Mouse (Mus musculus) layer of hippocampus, adult 8-10 months (tissue): ENCODE results near the gene Acox3. TPM values are rescaled to one million over a fixed set of nuclear protein-coding genes. Genes with fewer than 3 reads are reported as not detected.
A peak's percentile ranks its signal among the peaks of the same experiment; 100 is the strongest.

ENCODE experiments used
- DNase-seq, 2 experiments: peaks; one replicate each; pipeline ENCODE4 v3.0.0; 2022; ENCODE audit warnings: low spot score in 2 of 2
- total RNA-seq, 4 experiments: library from RNA; stranded (reverse); gene quantifications; 2 replicates each; pipeline ENCODE4 v1.2.4; 2022

The Acox3 gene
- total RNA-seq: 10 to 100 TPM; 29.6 to 50.2 (median 41.7) TPM

- peak; percentile 96 to 97 for DNase-seq
Measured at GRCm38 (mm10) chr5:35582445-35583220, at the start of gene Acox3. TSS of gene Acox3 (plus strand) at chr5:35583040.

DNA sequence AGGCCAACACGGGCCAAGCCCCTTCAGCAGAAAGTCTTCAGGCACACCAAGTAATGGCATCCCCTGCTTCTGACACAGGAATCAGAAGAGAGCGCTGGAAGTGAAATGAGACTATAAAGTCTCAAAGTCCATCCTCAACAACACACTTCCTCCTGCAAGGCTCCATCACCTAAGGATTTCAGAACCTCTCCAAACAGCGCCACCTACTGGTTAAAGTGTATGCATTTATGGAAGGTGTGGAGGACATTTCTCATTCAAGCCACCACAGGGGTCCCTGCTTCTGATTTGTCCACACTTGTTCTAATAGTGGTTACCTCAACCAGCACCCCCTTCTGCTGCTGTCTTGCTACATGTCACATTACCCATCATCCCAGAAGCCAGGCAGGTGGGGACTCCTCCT lies 46.6 kb upstream of the Acox3 start:
- DNase-seq: no peak

GRCm38 (mm10) chr5:35537474-35537873 lies 45.4 kb upstream of the Acox3 start:
- DNase-seq: no peak

- DNase-seq: no peak
Measured at GRCm38 (mm10) chr5:35538022-35538421, 44.8 kb upstream of the Acox3 start.

DNA sequence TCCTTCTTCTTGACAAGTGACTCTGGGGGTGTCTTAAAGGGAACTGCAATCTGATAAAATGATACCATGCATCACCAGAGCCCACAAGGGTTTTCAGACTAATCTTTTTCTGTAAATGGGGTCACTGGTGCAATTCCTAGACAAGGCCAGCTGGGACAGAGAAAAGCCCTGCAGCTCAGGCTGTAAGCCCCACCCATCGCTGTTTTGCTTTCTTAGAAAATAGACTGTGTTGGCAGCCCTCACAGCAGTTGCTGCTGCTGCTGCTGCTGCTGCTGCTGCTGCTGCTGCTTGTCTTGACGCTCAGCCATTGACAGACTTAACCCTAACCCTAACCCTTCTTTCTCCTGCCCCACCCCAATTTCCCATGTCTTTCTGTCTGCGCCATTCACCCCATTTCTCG lies 43.3 kb upstream of the Acox3 start:
- no peak for DNase-seq

DNA sequence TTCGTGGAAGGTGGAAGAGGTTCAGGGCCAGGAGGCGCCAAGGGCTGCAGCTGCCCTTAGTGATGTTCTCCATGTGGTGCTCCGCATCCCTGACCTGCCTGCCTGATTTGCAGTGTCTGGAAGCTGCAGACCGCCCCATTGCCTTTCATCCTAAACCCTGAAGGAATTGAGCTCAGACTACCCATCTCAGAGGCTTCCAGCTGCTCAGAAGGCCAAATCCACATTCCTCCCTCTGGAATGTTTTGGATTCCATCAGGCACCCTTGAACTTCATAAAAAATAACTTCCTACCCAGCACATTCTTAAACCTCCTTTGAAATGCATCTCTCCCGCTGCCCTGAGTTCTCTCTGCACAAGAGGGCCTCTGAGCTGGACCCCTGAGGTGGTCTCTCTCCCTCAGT lies 42.3 kb upstream of the Acox3 start:
- no peak for DNase-seq

DNA sequence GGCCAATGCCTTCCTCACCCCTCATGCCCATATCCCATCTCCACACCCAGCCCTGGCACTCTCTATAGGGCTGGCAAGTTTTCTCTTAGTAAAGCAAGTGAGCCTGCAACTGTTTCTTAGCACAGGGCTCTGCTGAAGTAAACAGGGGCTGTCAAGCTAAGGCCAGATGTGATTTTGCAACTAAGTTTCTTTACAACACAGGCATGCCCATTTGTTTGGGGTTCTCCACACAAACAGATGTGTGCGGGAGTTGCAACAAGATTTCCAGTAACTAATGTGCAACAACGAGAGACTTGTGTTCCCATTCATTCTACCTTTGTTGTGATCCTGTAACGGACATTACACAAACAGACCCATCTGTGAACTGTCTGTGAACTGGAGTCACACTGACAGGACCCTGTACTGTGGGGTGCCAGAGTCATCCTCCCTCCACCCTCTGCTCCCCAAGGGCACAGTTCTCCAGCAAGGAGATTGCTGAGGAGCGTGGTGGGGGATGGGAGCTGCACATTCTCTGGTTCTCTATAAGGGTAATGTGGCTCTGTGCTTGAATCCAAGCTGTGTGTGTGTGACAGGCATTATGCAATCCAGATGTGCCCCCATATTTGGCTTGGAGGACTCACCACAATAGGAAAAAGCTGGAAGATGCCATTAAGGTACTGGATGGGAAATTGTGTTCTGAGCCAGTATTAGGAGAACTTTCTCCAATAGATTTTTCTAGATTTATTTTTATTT lies 41.6 kb upstream of the Acox3 start:
- DNase-seq: no peak

GRCm38 (mm10) chr5:35546127-35546526 lies 36.7 kb upstream of the Acox3 start:
- DNase-seq: no peak

DNA sequence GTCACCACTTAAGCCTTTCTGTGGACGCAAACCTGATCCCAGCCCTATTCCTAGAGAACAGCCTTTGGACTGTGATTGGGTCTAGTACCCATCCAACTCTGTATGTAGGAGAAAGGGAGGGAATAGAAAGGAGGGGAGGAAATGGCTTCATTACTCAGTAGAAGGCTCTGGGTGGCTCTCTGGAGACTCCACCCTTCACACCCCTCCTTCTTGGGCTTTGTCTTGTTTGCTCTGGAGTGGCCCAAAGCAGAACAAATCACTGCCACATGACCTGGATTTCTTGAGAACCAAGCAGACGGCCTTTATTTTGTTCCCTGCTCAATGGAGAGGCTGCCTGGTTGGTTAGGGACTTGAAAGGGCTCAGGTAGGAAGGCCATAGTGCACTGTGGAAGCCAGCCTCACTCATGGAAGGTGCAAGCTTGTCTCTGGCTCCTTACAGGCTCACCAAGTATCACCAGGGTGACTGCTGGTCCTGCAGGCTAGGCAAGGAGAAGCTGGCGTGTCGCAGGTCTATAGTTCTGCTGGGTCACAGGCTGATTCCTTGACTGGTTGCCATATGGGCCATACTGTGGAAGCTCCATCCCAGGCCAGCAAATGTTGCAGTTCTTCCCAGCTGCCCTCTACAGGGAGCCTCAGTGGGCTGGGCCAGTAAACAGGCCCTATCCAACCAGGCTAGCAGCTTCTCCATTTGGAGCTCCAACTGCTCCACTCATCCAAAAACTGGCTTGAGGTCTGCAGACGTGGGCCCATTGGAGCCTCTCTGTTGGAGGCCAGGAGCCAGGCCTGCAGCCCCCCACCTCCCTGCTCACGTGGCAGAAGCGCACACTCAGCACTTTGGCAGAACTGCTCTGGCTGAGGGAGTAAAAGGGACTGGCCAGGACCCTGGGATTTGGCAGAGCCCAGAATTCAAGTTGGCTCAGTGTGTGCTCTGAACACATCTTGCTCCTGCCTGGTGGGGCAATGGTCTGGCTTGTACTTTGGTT lies 30.7 kb upstream of the Acox3 start:
- DNase-seq: no peak

DNA sequence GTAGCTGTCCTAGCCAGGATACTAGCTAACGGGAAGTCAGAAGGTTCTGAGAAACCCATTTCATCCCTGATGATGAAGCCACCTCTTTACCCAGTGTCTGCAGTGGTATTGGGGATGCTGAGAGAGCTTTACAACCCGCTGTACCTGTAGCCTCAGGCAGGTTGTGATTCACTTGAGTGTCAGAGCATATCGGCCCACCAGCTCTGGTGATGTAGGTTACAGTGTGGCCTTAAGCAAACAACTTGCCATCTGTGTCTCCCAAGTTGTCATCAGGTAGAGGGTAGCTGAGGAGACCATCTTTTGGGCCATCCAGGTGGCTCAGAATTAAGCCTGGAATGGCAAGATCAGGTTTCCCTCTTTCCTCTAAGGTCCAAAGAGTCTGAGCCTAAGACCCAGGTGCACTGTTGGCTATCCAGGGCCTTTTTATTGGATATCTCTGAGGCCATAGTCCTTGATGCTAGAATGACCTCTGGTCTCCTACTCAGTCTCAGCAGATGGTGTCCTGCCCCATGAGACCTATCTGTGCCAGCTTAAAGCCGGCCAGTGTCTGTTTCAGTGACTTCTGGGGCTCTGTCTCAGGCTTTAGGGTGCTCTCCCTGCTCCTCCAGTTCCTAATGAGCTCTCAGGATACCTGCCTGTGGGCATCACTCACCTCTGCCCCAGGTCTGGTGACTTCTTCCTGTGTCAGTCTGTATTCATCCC lies 29.9 kb upstream of the Acox3 start:
- no peak for DNase-seq

GRCm38 (mm10) chr5:35556393-35556792 lies 26.4 kb upstream of the Acox3 start:
- no peak for DNase-seq

- DNase-seq: no peak
Measured at GRCm38 (mm10) chr5:35557946-35558621, 24.8 kb upstream of the Acox3 start.

DNA sequence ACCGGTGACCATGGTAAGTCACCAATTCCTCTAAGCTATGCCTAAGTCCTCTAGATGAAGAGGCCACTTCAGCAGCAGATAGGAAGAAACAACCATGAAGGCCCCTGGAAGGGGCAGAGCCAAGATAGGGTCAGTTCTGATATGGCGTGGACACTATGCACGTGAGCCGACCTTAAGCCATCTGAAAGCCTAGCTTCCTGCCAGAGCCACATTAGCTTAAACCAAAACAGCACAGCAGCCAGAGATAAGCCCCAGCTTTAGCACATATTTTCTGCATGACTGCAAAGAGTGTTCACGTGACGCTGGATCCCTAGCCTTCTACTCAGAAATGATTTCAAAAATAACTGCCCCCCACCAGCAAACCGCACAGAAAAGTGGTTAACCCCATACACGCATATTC lies 23.4 kb upstream of the Acox3 start:
- DNase-seq: no peak

DNA sequence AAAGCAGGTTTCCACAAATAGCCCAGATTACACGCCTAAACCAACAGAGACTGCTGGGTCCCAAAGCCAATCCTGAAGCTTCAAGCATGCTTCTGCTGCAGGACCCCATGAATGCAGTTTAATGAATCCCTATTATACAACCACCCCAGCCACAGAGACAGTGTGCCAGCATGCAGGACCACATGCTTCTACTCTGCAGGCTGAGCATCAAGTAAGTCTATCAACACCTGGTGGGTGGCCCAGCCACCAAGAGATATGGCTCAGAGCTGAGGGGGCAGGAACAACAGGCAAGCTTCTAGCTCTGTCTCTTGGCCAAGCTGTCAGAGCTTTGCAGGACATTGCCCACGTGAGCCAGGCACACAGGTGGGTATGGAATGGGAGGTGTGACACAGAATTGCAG lies 20.2 kb upstream of the Acox3 start:
- no peak for DNase-seq

DNA sequence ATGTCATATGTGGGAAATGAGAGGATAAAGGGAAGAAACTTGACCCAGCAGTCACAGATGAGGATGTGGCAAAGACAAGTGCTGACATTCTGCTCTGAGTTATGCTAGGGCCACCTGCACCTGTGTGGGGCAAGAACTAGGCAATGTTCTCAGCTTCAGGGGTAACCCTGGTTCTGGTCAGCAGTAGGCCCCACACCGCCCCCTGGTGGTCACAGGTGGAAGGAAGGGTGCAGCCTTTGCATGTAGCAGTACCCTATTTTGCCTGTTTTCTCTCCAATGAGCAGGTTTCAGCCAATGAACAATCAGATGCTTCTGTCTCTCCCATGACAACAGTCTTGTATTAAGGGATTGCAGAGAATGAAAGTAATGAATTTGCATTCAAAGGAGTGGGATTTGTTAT lies 19.4 kb upstream of the Acox3 start:
- DNase-seq: peak in 1 of 2 experiments; percentile 73

- no peak for DNase-seq
Measured at GRCm38 (mm10) chr5:35565217-35565616, 17.6 kb upstream of the Acox3 start.

- DNase-seq: no peak
Measured at GRCm38 (mm10) chr5:35566632-35567031, 16.2 kb upstream of the Acox3 start.

DNA sequence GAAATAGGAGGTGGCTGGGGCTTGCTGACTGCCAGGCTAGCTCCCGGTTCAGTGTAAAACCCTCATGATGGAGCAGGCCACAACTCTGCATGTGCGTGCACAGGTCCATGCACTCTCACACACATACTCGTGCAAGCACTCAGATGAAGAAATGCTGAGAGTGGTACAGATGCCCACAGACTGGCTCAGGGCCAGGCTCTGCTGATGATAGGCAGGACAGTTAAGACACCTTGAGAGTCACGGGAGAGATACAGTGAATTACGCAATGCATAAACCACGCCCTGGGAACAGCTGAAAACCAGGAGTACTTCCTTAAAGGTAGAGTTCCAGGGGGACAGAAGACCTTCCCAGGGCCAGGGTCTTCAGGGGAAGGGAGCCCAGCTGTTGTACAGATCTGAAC lies 11.3 kb upstream of the Acox3 start:
- DNase-seq: no peak

- peak; percentile 88 to 91 for DNase-seq
Measured at GRCm38 (mm10) chr5:35574653-35575599, 7.9 kb upstream of the Acox3 start, which contains the start of gene Trmt44. TSS of gene Trmt44 (minus strand) at chr5:35575070.
